Mouse (Mus musculus) hindbrain, postnatal 0 days (tissue): Measurements from ENCODE around the gene Ptprh. TPM values are rescaled to one million over a fixed set of nuclear protein-coding genes. Genes with fewer than 3 reads are reported as not detected.

ENCODE experiments used
- ATAC-seq: fragments of 200-750 bp; cut with Nextera tagmentation; 2 replicates; pipeline ENCODE4 v1.8.0; 2017; ENCODE audit warnings: mild to moderate bottlenecking, moderate TSS enrichment, moderate library complexity
- DNase-seq: peaks from one replicate; pipeline ENCODE4 v3.0.0-alpha.2; 2015; ENCODE audit warnings: low spot score
- H3K27ac ChIP-seq: fragments of 300-500 bp; sonication (generic); 2 replicates; pipeline ENCODE4 v1.5.1; 2014; ENCODE audit warnings: mild to moderate bottlenecking
- H3K27me3 ChIP-seq: fragments of 300-500 bp; sonication (generic); 2 replicates; pipeline ENCODE4 v1.6.1; 2014; ENCODE audit warnings: low read length, mixed read lengths; ENCODE audit not compliant: insufficient read depth
- H3K36me3 ChIP-seq: fragments of 300-500 bp; sonication (generic); 2 replicates; pipeline ENCODE4 v1.6.1; 2014; ENCODE audit warnings: low read length, mixed read lengths; ENCODE audit not compliant: insufficient read depth
- H3K4me1 ChIP-seq: fragments of 300-500 bp; sonication (generic); 2 replicates; pipeline ENCODE4 v1.6.1; 2014; ENCODE audit warnings: antibody characterized with exemption, low read length, mixed read lengths; ENCODE audit not compliant: insufficient read depth
- H3K4me2 ChIP-seq: fragments of 300-500 bp; sonication (generic); 2 replicates; pipeline ENCODE4 v1.6.1; 2014; ENCODE audit warnings: low read depth, mild to moderate bottlenecking, low read length, moderate library complexity, mixed read lengths
- H3K4me3 ChIP-seq: fragments of 300-500 bp; sonication (generic); 2 replicates; pipeline ENCODE4 v1.5.1; 2014; ENCODE audit warnings: low read length
- H3K9ac ChIP-seq: fragments of 300-500 bp; sonication (generic); replicated peaks from 2 replicates; pipeline ENCODE4 v1.6.1; 2014; ENCODE audit warnings: mild to moderate bottlenecking, low read length, moderate library complexity, mixed read lengths
- H3K9me3 ChIP-seq: fragments of 300-500 bp; sonication (generic); 2 replicates; pipeline ENCODE4 v1.6.1; 2016; ENCODE audit warnings: low read length, mixed read lengths
- CTCF ChIP-seq: IDR thresholded peaks from 2 replicates; pipeline ENCODE4 v1.5.1; 2016; ENCODE audit warnings: antibody characterized with exemption, control low read depth, low read depth
- WGBS: fragments of 180-500 bp; shearing (Covaris S2); extraction: QIAGEN DNeasy Blood & Tissue Kit; methylation state at CpG from one replicate; pipeline ENCODE4 v1.1.7; 2014; 5-methylcytosine and 5-hydroxymethylcytosine counted together
- polyA plus RNA-seq: library from polyadenylated mRNA; unstranded; fragments of >200 nt; fragmentation: Nextera tagmentation; extraction: Ambion mirVana; gene quantifications from 2 replicates; pipeline ENCODE4 v1.2.1, GENCODE M21; 2015
- total RNA-seq: library from RNA; depleted of rRNA; stranded (reverse); fragments of >200 nt; gene quantifications from 2 replicates; pipeline ENCODE4 v1.2.3, GENCODE M21; 2014

Ptprh gene
- total and polyA plus RNA-seq, 2 experiments from 2014 or later = 0.74 to 0.99 TPM

DNA sequence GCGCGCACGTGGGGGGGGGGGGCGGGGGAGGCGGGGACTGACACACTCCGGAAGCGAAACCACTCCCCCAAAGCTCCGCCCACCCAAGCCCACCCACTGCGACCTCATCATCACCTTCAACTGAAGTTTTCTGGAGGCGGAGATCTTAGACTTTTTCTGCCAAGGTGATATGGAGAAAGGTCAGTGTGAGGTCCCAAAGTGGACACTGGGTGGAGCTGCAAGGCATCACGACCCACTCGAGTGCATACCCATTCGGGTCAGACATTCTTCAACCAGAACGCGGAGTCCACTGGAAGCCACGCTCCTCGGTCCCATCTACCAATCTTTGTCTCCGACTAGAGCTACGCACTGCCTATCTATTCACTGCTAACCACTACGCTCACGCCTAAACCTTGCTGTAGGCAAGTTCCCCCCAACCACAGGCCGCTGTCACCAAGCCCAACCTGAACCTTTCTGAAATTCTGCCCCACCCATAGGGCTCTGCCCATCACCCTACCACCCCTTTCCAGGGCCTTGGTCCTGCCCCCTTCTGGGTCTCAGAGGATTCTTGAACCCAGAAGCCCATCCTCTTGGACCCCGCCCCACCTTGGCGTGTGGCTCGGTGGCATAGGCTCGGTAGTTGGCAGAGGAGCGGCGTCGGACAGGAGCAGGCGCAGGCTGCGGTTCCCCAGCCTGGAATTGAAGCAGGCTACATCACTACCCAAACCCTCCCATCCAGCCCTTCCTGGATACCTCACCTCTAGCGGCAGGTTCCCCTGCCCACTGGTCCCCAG is 82.4 kb downstream of the Ptprh start:
- no peak for ATAC-seq
- WGBS = 35% methylated on average over 30 of the region's 32 CpGs

DNA sequence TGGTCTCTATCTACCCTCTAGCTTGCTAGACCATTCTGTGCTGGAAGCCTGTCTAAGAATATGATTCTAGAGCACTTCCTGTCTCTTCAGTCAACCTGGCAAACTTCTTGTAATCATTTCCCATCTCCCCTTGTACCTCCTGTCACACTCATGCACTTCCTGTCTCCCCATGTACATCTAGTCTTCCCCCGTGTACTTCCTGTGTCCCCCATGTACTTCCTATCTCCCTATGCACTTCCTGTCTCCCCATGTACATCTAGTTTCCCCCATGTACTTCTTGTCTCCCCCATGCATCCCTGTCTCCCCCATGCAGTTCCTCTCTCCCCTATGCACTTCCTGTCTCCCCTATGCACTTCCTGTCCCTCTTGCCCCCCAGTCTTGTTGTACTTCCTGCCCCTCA is 85.4 kb downstream of the Ptprh start:
- Histone ChIP-seq H3K4me2 (no peak overlapping the region), H3K27me3 (no peaks in the 10 kb centered on the region), H3K9me3 (no peaks in the 10 kb centered on the region), H3K4me3 (no peak overlapping the region), H3K4me1 (no peaks in the 10 kb centered on the region; the same call in 1 of the 2 replicates), H3K9ac (no peak overlapping the region), H3K36me3 (no peaks in the 10 kb centered on the region), H3K27ac (no peak overlapping the region)
- WGBS = 90% methylated on average over 1 of the region's 1 CpGs
- TF ChIP-seq CTCF = no peak
- DNase-seq = no peak
- no peak for ATAC-seq

More for the DNA sequence above, 82.4 kb downstream of the Ptprh start:
- Histone ChIP-seq H3K9ac (peak overlapping the region; percentile 33; the same call in 1 of the 2 replicates), H3K36me3 (no peaks in the 10 kb centered on the region), H3K9me3 (no peaks in the 10 kb centered on the region), H3K27ac (no peak overlapping the region), H3K27me3 (no peaks in the 10 kb centered on the region), H3K4me3 (peak overlapping the region; percentile 22), H3K4me2 (peak overlapping the region; percentile 46), H3K4me1 (no peaks in the 10 kb centered on the region; the same call in 1 of the 2 replicates)
- TF ChIP-seq CTCF = peak; percentile 29
- no peak for DNase-seq

DNA sequence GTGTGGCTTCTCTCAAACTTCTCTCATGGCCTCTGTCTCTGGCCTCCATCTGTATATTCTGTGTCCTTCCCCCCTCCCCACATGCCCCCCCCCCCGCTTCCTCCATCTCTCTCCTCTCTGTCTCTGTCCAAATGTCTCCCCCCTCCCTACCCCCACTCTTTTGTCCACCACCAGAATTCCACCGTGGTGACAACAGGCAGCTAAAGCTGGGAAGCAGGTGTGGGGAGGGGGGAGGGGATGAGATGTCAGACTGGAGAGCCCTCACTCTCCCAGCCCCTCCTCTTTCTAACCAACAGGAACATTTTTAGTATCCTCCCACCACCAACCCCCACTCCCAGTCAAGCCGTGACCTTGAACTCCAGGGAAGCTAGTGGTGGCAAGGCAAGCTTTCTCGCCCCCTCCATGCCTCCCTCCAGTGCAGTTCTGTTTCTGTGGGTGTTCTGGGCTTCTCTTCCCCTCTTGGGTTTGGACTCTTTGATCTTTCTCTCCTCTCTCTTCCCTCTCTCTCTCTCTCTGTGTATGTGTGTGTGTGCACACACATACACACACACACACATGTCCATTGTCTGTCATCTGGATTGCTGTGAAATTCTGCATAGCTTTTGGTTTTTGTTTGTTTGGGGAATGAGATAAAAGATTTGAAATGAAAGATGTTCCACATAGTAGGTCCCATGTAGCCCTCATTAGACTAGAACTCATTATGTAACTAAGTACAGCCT is 87.3 kb downstream of the Ptprh start, which contains the start of gene Tnnt1:
Tnnt1 (minus strand) TSS at position 51 of the 719 bp plus-strand sequence.
- no peaks in the 10 kb centered on the region for H3K27me3 ChIP-seq
- no peak within 1 kb of the TSS for H3K9ac ChIP-seq
- H3K4me2 ChIP-seq = no peak within 1 kb of the TSS
- no peak for TF ChIP-seq CTCF
- 14% methylated on average over 3 of the region's 4 CpGs for WGBS
- H3K4me3 ChIP-seq = no peak within 1 kb of the TSS
- no peak for ATAC-seq
- no peaks in the 10 kb centered on the region; the same call in 1 of the 2 replicates for H3K4me1 ChIP-seq
- DNase-seq = no peak
- no peaks in the 10 kb centered on the region for H3K36me3 ChIP-seq
- H3K27ac ChIP-seq = no peak within 1 kb of the TSS
- H3K9me3 ChIP-seq = no peaks in the 10 kb centered on the region

DNA sequence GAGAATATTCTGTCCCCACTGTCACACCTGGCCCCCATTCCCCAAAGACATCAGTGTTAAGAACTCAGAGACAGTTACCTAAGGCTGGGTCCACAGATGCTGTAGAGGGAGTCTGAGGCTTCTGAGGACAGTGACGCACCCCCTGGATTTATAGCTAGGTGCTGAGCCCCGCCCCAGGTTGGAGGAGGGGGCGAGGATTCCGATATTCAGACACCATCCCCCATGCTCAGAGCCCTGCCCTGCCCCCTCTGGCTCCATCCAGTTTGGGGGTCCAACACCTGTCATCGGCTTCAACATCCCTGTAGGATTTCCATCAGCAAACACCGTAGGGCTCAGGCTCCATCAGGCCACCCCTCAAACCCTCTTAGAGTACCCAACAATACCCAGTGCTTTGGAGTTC is 88.0 kb downstream of the Ptprh start:
- no peaks in the 10 kb centered on the region for H3K36me3 ChIP-seq
- TF ChIP-seq CTCF = no peak
- H3K4me1 ChIP-seq = no peaks in the 10 kb centered on the region; the same call in 1 of the 2 replicates
- DNase-seq (no peak), ATAC-seq (no peak)
- WGBS = 71% methylated on average over 6 of the region's 6 CpGs
- no peaks in the 10 kb centered on the region for H3K9me3 ChIP-seq
- H3K4me3 ChIP-seq = no peak overlapping the region
- H3K27me3 ChIP-seq = no peaks in the 10 kb centered on the region
- no peak overlapping the region for H3K9ac ChIP-seq
- H3K4me2 ChIP-seq = no peak overlapping the region
- H3K27ac ChIP-seq = no peak overlapping the region

DNA sequence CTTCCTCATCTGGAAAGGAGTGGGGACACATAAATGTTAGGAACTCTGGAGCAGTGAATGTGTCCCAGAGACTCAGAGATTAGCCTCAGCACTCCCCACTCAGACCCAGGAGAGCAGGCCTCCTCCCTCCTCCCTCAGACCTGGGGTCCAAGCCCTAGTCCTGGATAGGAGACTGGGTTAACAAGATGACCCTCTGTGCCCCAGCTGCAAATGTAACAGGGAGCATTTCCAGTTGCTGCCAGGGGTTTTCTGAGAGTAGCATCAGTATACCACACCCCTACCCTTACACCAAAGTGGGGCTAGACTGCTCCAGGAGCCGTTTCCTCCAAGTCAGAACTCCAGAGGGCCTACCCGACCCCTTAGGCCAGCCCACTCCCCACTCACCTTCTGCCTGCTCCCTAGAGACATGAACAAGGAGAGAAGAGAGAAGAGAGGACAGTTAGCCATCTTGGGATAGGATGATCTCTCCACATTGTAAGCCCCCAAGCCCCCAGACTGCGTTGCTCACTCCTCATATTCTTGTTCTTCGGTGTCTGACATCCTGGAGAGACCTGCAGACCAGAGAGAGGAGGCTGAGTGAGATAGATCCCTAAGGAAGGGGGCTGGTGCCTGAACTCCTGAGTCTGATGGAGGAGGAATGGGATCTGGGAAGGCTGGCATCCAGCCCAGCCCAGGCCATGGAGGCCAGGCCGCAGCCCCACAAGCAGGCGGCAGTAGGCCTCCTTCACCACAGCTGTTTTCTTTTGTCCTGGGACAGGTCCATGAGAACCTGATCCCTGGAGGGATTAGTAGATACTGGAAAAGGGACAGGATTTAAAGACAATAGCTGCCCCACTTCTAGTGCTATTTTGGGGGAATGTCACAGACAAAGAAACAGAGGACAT is 89.8 kb downstream of the Ptprh start:
- DNase-seq (no peak), ATAC-seq (no peak)
- Histone ChIP-seq H3K4me2 (no peak overlapping the region), H3K4me1 (no peaks in the 10 kb centered on the region), H3K9ac (no peak overlapping the region), H3K27ac (no peak overlapping the region), H3K9me3 (no peaks in the 10 kb centered on the region), H3K27me3 (no peaks in the 10 kb centered on the region), H3K4me3 (no peak overlapping the region), H3K36me3 (no peaks in the 10 kb centered on the region)
- 52% methylated on average over 6 of the region's 6 CpGs for WGBS
- TF ChIP-seq CTCF = no peak

DNA sequence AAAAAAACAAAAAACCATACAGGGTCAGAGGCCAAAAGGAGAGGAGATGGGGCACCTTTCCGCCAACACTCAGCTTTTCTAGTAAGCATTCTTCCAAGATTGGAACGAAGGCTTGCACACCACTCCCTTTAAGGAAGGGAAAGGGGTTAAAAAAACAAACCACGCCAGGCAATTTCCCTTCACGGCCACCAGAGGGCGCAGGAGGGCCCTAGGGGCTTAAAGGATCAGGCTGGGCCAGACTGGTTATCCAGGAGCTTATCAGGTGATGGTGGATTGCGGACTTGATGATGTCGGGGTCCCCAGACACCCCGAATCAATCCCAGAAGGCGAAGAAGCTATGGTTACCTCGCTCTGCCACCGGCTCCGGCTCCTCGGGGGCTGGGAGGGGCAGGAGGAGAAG is 90.6 kb downstream of the Ptprh start:
- DNase-seq = peak; percentile 54
- WGBS = 26% methylated on average over 13 of the region's 13 CpGs

More for the DNA sequence above, 90.6 kb downstream of the Ptprh start:
- Histone ChIP-seq H3K9me3 (no peaks in the 10 kb centered on the region), H3K4me1 (no peaks in the 10 kb centered on the region), H3K9ac (no peak overlapping the region), H3K27ac (no peak overlapping the region), H3K27me3 (no peaks in the 10 kb centered on the region), H3K4me2 (no peak overlapping the region), H3K36me3 (no peaks in the 10 kb centered on the region), H3K4me3 (no peak overlapping the region)
- no peak for ATAC-seq
- peak; percentile 82 for TF ChIP-seq CTCF
